Mouse (Mus musculus) megakaryocyte progenitor cell, adult 5-6 weeks (primary cell): ENCODE data around the gene 2900092C05Rik. TPM values are rescaled to one million over a fixed set of nuclear protein-coding genes. Genes with fewer than 3 reads are reported as not detected.

Source experiments
- ATAC-seq: replicated peaks from 2 replicates; pipeline ENCODE4 v1.8.0; 2016; ENCODE audit warnings: mild to moderate bottlenecking, moderate TSS enrichment, inconsistent platforms; ENCODE audit not compliant: poor library complexity
- total RNA-seq, 2 experiments: library from RNA; stranded (forward) in 1 of 2; stranded (reverse) in 1 of 2; fragments of 157-497, 149-512 nt in 1 of 2; fragments of 200-1000 nt in 1 of 2; gene quantifications; 2 replicates each; pipeline versions ENCODE4 v1.2.3 to v1.2.4; 2015 to 2017

Gene 2900092C05Rik
- total RNA-seq (2015), result not detected in 2 replicates
- not detected in 2 replicates for total RNA-seq (2017)

GRCm38 (mm10) chr7:12512217-12512616, at the start of gene 2900092C05Rik:
TSS of gene 2900092C05Rik (plus strand) at chr7:12512517.
- ATAC-seq, result no peak

GRCm38 (mm10) chr7:12478158-12479008, 33.9 kb upstream of the 2900092C05Rik start, which contains the start of gene Zfp606:
TSS of gene Zfp606 (plus strand) at chr7:12478293.
- ATAC-seq, result peak; percentile 97

GRCm38 (mm10) chr7:12479009-12479346, 33.3 kb upstream of the 2900092C05Rik start:
- no peak for ATAC-seq

GRCm38 (mm10) chr7:12479525-12479924, 32.8 kb upstream of the 2900092C05Rik start:
- ATAC-seq, result no peak

- no peak for ATAC-seq
Observed at GRCm38 (mm10) chr7:12483771-12484170, 28.5 kb upstream of the 2900092C05Rik start.

- ATAC-seq, result no peak
Observed at GRCm38 (mm10) chr7:12485956-12486355, 26.4 kb upstream of the 2900092C05Rik start.

GRCm38 (mm10) chr7:12486691-12487090, 25.6 kb upstream of the 2900092C05Rik start:
- ATAC-seq, result no peak

GRCm38 (mm10) chr7:12510913-12511312, 1.4 kb upstream of the 2900092C05Rik start:
- no peak for ATAC-seq

Other genes with a start within 250 kb of the 2900092C05Rik start
- 0.02 TPM in 1 of 2 replicates, not detected in the other for gene Vmn1r81, start 244.2 kb upstream of the 2900092C05Rik start, total RNA-seq (2015)
- gene Vmn1r81, start 244.2 kb upstream of the 2900092C05Rik start, total RNA-seq (2017), result not detected in 2 replicates
- gene Vmn1r82, start 212.1 kb upstream of the 2900092C05Rik start, total RNA-seq (2015), result not detected in 2 replicates
- gene Vmn1r82, start 212.1 kb upstream of the 2900092C05Rik start, total RNA-seq (2017), result not detected in 2 replicates
- gene Vmn1r83, start 183.0 kb upstream of the 2900092C05Rik start, total RNA-seq (2015), result not detected in 2 replicates
- not detected in 2 replicates for gene Vmn1r83, start 183.0 kb upstream of the 2900092C05Rik start, total RNA-seq (2017)
- gene Vmn1r84, start 143.2 kb upstream of the 2900092C05Rik start, total RNA-seq (2015), result not detected in 2 replicates
- gene Vmn1r84, start 143.2 kb upstream of the 2900092C05Rik start, total RNA-seq (2017), result not detected in 2 replicates
- gene Zfp551, start 89.8 kb upstream of the 2900092C05Rik start, total RNA-seq (2015), result 0.44 and 0.57 TPM in 2 replicates
- 1.9 and 2.0 TPM in 2 replicates for gene Zfp551, start 89.8 kb upstream of the 2900092C05Rik start, total RNA-seq (2017)
- gene Zfp606, start 34.2 kb upstream of the 2900092C05Rik start, total RNA-seq (2015), result 11.2 and 12.3 TPM in 2 replicates
- 9.4 and 11.7 TPM in 2 replicates for gene Zfp606, start 34.2 kb upstream of the 2900092C05Rik start, total RNA-seq (2017)
- 0.02 TPM in 2 replicates for gene Vmn2r53, start 96.3 kb downstream of the 2900092C05Rik start, total RNA-seq (2015)
- not detected in 2 replicates for gene Vmn2r53, start 96.3 kb downstream of the 2900092C05Rik start, total RNA-seq (2017)
- gene Vmn2r54, start 127.8 kb downstream of the 2900092C05Rik start, total RNA-seq (2015), result not detected in 2 replicates
- gene Vmn2r54, start 127.8 kb downstream of the 2900092C05Rik start, total RNA-seq (2017), result not detected in 2 replicates
- gene Vmn2r55, start 172.5 kb downstream of the 2900092C05Rik start, total RNA-seq (2015), result not detected in 2 replicates
- gene Vmn2r55, start 172.5 kb downstream of the 2900092C05Rik start, total RNA-seq (2017), result not detected in 2 replicates
- gene Vmn2r56, start 222.5 kb downstream of the 2900092C05Rik start, total RNA-seq (2015), result not detected in 2 replicates
- not detected in 2 replicates for gene Vmn2r56, start 222.5 kb downstream of the 2900092C05Rik start, total RNA-seq (2017)